Mouse (Mus musculus): ENCODE data around the gene Slc2a4.

DNA sequence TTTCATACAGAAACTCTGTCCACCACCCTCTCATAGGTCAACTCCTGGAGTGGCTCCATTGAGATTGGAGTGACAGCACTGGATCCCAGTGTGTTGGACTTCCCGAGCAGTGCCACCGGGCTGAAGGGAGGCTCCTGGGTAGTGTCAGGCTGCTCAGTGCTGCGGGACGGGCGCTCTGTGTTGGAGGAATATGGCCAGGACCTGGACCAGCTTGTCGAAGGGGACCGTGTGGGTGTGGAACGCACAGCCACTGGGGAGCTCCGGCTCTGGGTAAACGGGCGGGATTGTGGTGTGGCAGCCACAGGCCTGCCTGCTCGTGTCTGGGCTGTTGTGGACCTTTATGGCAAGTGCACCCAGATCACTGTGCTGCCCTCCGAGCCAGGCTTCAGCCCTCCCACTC, 45.0 kb downstream of the Slc2a4 start:
- TF ChIP-seq CTCF (IDR thresholded peaks at IDR 0.05; ENCODE audit: extremely low read depth, insufficient read depth, insufficient read length, insufficient replicate concordance) (no peak), POLR2A (IDR thresholded peaks at IDR 0.05; ENCODE audit: low read depth, low read length) (no peak)

Data from spleen, adult 2 months (tissue).